Mouse (Mus musculus): ENCODE measurements around the gene Rbfox2. TPM values are rescaled to one million over a fixed set of nuclear protein-coding genes. Genes with fewer than 3 reads are reported as not detected.

Gene Rbfox2
- polyA plus RNA-seq, 1 experiment from 2014 or later: 78.4 TPM

DNA sequence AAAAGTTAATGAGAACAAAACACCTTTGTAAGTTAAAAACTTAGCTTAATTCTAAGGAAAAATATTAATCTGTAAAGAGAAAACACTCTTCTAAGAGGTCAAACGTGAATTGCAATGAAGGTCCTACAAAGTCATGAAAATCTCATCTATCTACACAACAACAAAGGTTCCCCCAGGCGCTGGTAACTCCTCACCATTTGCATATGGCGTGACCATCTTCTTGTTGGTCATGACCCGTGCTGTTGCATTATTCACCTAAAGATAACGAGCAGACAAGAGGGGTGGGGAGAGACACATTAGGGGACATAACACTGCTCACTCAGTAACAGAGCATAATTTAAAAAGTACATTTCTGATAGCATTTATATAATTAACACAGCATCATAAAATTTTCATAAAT is 204.1 kb downstream of the Rbfox2 start:
- no peak overlapping the region for H3K9ac ChIP-seq (replicated peaks)
- no peak overlapping the region for H3K4me2 ChIP-seq
- H3K27ac ChIP-seq: no peak overlapping the region
- H3K4me1 ChIP-seq (replicated peaks): no peaks in the 10 kb centered on the region; the same call in 1 of the 2 replicates
- H3K36me3 ChIP-seq: peaks cover 58% of the 10 kb centered on the region
- H3K4me3 ChIP-seq (replicated peaks): no peak overlapping the region
- H3K27me3 ChIP-seq: no peaks in the 10 kb centered on the region
- WGBS: 89% methylated on average over 5 of the region's 5 CpGs
- H3K9me3 ChIP-seq: no peaks in the 10 kb centered on the region
- ATAC-seq (ENCODE audit: insufficient number of reproducible peaks, insufficient read depth, low FRiP score, low TSS enrichment, low read depth): no peak

DNA sequence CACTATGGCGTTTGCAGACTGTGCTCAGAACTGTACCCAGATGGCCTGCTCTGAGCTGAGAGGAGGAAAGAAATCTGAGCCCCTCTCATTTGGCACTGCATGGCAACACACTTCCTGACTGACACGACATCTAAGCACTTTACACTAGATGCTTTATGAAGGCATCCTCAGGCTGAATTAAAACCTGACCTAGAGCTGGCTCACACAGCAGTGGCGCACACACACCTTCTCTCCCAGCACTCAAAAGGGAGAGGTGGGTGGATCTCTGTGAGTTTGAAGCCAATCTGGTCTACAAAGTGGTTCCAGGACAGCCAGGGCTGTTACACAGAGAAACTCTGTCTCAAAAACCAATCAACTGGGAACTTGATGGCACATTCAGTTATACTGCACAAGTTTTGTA is 207.0 kb downstream of the Rbfox2 start:
- Histone ChIP-seq H3K36me3 (peaks cover 76% of the 10 kb centered on the region), H3K9ac (replicated peaks) (no peak overlapping the region), H3K9me3 (no peaks in the 10 kb centered on the region), H3K4me2 (no peak overlapping the region), H3K27ac (no peak overlapping the region), H3K27me3 (no peaks in the 10 kb centered on the region), H3K4me3 (replicated peaks) (no peak overlapping the region), H3K4me1 (replicated peaks) (no peaks in the 10 kb centered on the region; the same call in 1 of the 2 replicates)
- WGBS: 42% methylated on average over 3 of the region's 3 CpGs
- ATAC-seq (ENCODE audit: insufficient number of reproducible peaks, insufficient read depth, low FRiP score, low TSS enrichment, low read depth): no peak

DNA sequence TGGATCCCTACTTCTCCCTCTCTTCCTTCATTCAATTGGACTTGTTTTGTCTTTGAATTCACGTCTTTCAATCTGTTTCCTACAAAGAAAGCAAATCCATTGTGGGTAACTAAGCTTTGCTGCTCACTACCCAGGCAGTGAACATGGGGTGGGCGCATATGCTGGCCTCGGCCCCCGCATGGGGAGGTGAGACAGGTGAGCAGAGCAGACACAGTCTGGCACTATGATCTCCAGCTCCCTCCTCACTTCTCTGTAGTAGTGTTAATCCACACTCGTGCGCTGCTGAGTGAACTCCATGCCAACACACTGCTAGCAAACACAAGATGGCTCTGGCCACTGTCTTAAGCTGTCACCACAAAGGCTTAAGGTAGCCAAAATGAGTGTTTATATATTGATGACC is 209.4 kb downstream of the Rbfox2 start:
- Histone ChIP-seq H3K4me2 (no peak overlapping the region), H3K9me3 (no peaks in the 10 kb centered on the region), H3K9ac (replicated peaks) (no peak overlapping the region), H3K4me3 (replicated peaks) (no peak overlapping the region), H3K27ac (no peak overlapping the region), H3K27me3 (no peaks in the 10 kb centered on the region), H3K4me1 (replicated peaks) (no peaks in the 10 kb centered on the region; the same call in 1 of the 2 replicates), H3K36me3 (peaks cover 85% of the 10 kb centered on the region)
- 91% methylated on average over 6 of the region's 6 CpGs for WGBS
- ATAC-seq (ENCODE audit: insufficient number of reproducible peaks, insufficient read depth, low FRiP score, low TSS enrichment, low read depth): no peak

DNA sequence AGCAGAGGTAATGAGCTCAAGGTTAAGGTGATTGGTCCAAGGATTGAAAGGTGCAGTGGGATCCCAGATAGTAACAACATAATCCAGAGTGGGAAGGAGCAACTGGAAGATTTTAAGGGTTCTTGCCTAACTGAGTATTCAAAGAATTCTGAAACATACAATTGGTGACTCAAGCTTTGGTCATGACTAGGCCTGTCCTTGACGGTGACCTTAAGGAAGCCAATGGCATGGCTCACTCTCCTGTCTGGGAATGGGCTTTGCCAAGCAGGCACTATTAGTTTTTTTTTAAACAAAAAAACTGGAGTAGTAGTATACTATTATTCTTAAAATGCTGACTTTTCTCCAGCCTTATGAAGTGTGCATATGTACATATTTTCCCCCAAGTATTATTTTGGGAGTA is 211.6 kb downstream of the Rbfox2 start:
- Histone ChIP-seq H3K9me3 (no peaks in the 10 kb centered on the region), H3K9ac (replicated peaks) (no peak overlapping the region), H3K4me3 (replicated peaks) (no peak overlapping the region), H3K27ac (no peak overlapping the region), H3K4me1 (replicated peaks) (no peaks in the 10 kb centered on the region; the same call in 1 of the 2 replicates), H3K27me3 (no peaks in the 10 kb centered on the region), H3K36me3 (peaks cover 88% of the 10 kb centered on the region), H3K4me2 (no peak overlapping the region)
- no peak for ATAC-seq (ENCODE audit: insufficient number of reproducible peaks, insufficient read depth, low FRiP score, low TSS enrichment, low read depth)
- 97% methylated on average over 1 of the region's 1 CpGs for WGBS

DNA sequence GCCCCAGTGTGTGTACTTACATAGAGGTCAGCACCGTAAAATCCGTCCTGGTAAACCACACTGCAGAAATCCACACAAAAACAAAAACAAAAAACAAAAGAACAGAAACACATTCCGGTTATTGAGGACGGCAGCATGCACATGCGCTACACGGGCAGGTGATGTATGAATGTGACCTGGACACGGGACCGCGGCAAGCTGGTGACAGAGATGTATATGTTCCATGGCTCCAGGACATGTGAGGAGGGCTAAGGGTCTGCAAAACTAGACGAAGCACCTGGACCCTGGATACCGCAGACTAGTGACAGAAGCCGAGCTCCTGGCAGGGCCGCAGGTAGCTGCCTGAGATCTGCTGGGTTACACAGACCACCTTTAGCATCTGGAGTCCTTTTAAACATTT is 212.4 kb downstream of the Rbfox2 start:
- Histone ChIP-seq H3K9ac (replicated peaks) (no peak overlapping the region), H3K4me2 (no peak overlapping the region), H3K36me3 (peaks cover 90% of the 10 kb centered on the region), H3K4me3 (replicated peaks) (no peak overlapping the region), H3K9me3 (no peaks in the 10 kb centered on the region), H3K27ac (no peak overlapping the region), H3K4me1 (replicated peaks) (no peaks in the 10 kb centered on the region), H3K27me3 (no peaks in the 10 kb centered on the region)
- 94% methylated on average over 13 of the region's 13 CpGs for WGBS
- no peak for ATAC-seq (ENCODE audit: insufficient number of reproducible peaks, insufficient read depth, low FRiP score, low TSS enrichment, low read depth)

DNA sequence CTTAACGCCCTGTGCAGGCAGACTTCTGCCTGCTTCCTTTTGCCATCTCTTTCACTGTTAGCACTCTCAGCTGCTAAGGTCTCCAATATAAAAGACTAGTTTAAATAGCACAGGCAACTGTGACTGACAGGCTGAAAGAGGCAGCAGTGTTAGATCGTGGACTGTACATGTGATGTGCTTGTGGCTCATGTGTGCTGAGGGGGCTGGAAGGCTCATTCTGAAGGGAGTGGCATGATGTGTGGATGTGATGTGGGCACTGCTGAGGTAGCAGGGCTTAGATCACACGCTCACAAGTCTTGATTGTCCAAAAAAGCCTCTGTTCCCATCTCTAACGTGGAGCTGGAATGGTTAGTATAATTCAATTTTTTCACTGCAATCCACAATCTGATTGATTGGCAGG is 215.4 kb downstream of the Rbfox2 start:
- ATAC-seq (ENCODE audit: insufficient number of reproducible peaks, insufficient read depth, low FRiP score, low TSS enrichment, low read depth): no peak
- H3K4me2 ChIP-seq: no peak overlapping the region
- no peaks in the 10 kb centered on the region for H3K4me1 ChIP-seq (replicated peaks)
- no peaks in the 10 kb centered on the region for H3K9me3 ChIP-seq
- H3K4me3 ChIP-seq (replicated peaks): no peak overlapping the region
- no peaks in the 10 kb centered on the region for H3K27me3 ChIP-seq
- no peak overlapping the region for H3K27ac ChIP-seq
- peaks cover 88% of the 10 kb centered on the region for H3K36me3 ChIP-seq
- H3K9ac ChIP-seq (replicated peaks): no peak overlapping the region
- 88% methylated on average over 4 of the region's 4 CpGs for WGBS

DNA sequence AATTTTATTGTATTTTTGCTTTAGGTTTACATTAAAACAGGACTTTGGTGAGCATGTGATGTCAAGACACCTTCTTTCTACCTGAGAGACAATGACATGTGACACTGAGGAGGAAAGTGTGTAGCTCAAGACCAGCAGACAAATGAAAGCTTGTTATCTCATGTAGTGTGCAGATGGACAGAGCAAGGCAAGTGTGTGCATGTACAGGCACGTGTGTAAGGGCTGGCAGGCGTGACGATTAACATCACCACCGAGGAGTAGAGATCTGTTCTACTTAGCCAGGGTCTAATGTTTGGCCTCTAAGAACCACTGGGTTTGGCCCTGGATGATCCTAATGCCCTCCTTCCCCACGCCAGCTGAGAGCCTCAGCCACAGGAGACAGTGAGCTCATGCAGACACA is 216.3 kb downstream of the Rbfox2 start:
- no peak overlapping the region for H3K27ac ChIP-seq
- 86% methylated on average over 5 of the region's 5 CpGs for WGBS
- peaks cover 87% of the 10 kb centered on the region for H3K36me3 ChIP-seq

DNA sequence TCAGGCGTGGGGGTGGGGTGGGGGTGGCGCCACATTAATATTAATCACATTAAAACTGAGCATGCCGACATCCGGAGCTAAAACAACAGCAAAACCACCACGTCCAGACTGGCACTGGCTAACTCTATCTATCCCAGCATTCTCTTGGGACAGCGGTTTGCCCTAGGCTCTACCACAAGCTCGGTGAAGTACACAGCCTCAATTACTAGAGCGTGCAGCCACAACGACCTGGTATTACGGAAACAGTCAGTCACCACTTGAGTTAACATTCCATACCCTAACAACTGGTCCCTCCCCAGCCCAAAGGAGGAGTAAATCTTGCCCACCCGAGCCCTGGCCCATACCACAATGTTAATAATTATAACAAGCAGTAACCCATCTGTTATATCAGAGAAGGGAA is 217.6 kb downstream of the Rbfox2 start:
- Histone ChIP-seq H3K4me3 (replicated peaks) (no peak overlapping the region), H3K4me1 (replicated peaks) (no peaks in the 10 kb centered on the region), H3K27ac (no peak overlapping the region), H3K27me3 (no peaks in the 10 kb centered on the region), H3K36me3 (peaks cover 89% of the 10 kb centered on the region), H3K9me3 (no peaks in the 10 kb centered on the region), H3K4me2 (no peak overlapping the region), H3K9ac (replicated peaks) (no peak overlapping the region)
- ATAC-seq (ENCODE audit: insufficient number of reproducible peaks, insufficient read depth, low FRiP score, low TSS enrichment, low read depth): no peak
- 72% methylated on average over 11 of the region's 11 CpGs for WGBS

More for the DNA sequence above, 216.3 kb downstream of the Rbfox2 start:
- Histone ChIP-seq H3K4me1 (replicated peaks) (no peaks in the 10 kb centered on the region), H3K9me3 (no peaks in the 10 kb centered on the region), H3K9ac (replicated peaks) (no peak overlapping the region), H3K27me3 (no peaks in the 10 kb centered on the region), H3K4me3 (replicated peaks) (no peak overlapping the region), H3K4me2 (no peak overlapping the region)
- no peak for ATAC-seq (ENCODE audit: insufficient number of reproducible peaks, insufficient read depth, low FRiP score, low TSS enrichment, low read depth)

DNA sequence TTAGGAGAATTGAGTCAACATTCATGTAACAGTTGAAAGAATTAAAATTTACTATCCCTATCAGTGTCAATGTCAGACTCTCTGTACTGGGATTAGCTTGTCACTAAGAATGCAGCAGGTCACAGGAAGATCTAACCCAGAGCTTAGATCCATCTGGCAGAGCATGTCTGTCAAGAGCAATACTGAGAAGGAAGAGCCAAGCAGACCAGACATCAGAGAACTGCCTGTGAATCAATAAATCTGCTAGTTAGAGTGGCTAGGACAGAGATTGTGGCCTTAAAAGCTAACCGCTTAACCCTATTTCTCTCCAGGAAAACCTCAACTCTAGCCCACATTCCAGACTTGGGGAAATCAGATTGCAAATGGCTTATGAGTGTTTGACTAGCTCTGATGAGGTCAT is 220.3 kb downstream of the Rbfox2 start:
- 93% methylated on average over 1 of the region's 1 CpGs for WGBS
- Histone ChIP-seq H3K4me3 (replicated peaks) (no peak overlapping the region), H3K27me3 (no peaks in the 10 kb centered on the region), H3K4me2 (no peak overlapping the region), H3K9ac (replicated peaks) (no peak overlapping the region), H3K9me3 (no peaks in the 10 kb centered on the region), H3K36me3 (peaks cover 91% of the 10 kb centered on the region), H3K27ac (no peak overlapping the region), H3K4me1 (replicated peaks) (no peaks in the 10 kb centered on the region)
- no peak for ATAC-seq (ENCODE audit: insufficient number of reproducible peaks, insufficient read depth, low FRiP score, low TSS enrichment, low read depth)

DNA sequence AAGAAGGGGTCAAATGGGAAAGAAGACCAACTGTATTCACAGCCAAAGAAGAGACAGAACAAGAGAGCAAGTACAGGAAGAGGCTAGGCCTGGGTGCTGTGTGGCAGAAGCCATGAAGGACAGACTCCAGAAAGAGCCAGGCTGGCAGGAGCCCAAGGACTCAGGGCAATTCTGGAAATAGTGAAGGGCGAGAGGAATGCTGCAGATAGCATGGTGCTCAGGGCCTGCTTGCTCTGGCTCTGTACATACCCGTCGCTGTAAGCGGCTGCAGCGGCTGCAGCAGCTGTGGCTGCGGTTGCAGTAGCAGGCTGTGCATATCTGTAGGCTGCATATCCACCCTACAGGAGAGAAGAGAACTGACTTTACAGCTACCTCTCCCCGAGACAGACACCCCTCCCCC is 221.0 kb downstream of the Rbfox2 start:
- Histone ChIP-seq H3K4me2 (no peak overlapping the region), H3K27me3 (no peaks in the 10 kb centered on the region), H3K9me3 (no peaks in the 10 kb centered on the region), H3K4me3 (replicated peaks) (no peak overlapping the region), H3K36me3 (peaks cover 92% of the 10 kb centered on the region), H3K9ac (replicated peaks) (no peak overlapping the region), H3K27ac (no peak overlapping the region), H3K4me1 (replicated peaks) (0 out of 2 replicates have a peak, but pooled peaks cover 2% of the 10 kb centered on the region)
- WGBS: 91% methylated on average over 7 of the region's 7 CpGs
- no peak for ATAC-seq (ENCODE audit: insufficient number of reproducible peaks, insufficient read depth, low FRiP score, low TSS enrichment, low read depth)

DNA sequence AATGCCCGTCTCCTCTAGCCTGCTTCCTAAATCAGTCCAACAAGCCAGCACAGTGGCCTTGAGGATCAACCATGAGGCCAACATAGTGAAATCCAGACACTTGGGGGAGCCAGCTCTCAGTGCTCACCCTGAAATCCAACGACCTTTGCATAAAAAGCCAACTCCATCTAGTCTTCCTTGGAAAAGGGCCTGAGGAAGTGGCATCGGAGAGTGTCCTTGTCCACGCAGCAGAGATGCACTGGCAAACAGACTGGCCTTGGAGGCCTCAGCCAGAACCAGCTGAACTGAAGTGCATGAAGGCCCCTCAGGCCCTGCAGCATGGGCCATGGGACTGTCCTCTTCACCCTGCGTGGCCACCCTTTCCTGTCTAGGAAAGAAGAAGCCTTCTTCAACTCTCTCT is 225.3 kb downstream of the Rbfox2 start:
- 78% methylated on average over 5 of the region's 5 CpGs for WGBS

DNA sequence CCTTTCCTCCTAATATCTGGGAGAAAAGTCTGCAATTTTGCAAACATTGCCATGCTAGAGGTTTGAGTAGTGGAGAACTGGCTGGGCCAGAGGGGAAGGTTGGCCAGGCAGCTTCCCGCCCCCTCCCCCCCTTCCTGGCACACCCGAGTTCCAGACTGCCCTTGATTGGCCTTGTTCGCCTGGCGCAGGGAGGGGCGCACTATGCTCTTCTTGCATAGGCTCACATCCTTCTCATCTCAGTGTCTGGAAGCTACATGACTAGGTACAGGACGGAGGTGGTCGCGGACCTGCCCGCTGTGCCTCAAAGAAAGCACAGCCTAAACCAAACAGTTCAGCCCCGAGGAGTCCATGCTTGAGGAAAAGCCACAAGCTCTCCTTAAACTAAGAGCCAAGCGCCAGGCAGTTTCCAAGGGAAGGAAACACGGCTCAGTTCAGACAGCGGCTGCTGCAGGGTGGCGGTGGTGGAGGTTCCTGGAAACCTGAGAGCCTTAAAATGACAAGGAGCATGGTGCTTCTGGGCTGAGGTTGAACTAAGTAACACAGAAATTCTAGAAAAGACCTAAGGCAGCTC is 226.0 kb downstream of the Rbfox2 start:
- H3K27ac ChIP-seq: peak overlapping the region; percentile 41; the same call in 1 of the 2 replicates
- ATAC-seq (ENCODE audit: insufficient number of reproducible peaks, insufficient read depth, low FRiP score, low TSS enrichment, low read depth): no peak

More for the DNA sequence above, 225.3 kb downstream of the Rbfox2 start:
- peaks cover 94% of the 10 kb centered on the region for H3K36me3 ChIP-seq
- no peak for ATAC-seq (ENCODE audit: insufficient number of reproducible peaks, insufficient read depth, low FRiP score, low TSS enrichment, low read depth)
- H3K27me3 ChIP-seq: no peaks in the 10 kb centered on the region
- no peak overlapping the region for H3K4me2 ChIP-seq
- no peak overlapping the region for H3K4me3 ChIP-seq (replicated peaks)
- H3K27ac ChIP-seq: no peak overlapping the region
- H3K9ac ChIP-seq (replicated peaks): no peak overlapping the region
- H3K4me1 ChIP-seq (replicated peaks): 0 out of 2 replicates have a peak, but pooled peaks cover 5% of the 10 kb centered on the region
- no peaks in the 10 kb centered on the region for H3K9me3 ChIP-seq

More for the DNA sequence above, 226.0 kb downstream of the Rbfox2 start:
- Histone ChIP-seq H3K4me2 (no peak overlapping the region), H3K27me3 (no peaks in the 10 kb centered on the region), H3K9ac (replicated peaks) (no peak overlapping the region), H3K4me3 (replicated peaks) (no peak overlapping the region), H3K36me3 (peaks cover 95% of the 10 kb centered on the region), H3K9me3 (no peaks in the 10 kb centered on the region), H3K4me1 (replicated peaks) (0 out of 2 replicates have a peak, but pooled peaks cover 5% of the 10 kb centered on the region)
- WGBS: 81% methylated on average over 14 of the region's 14 CpGs
